Mouse (Mus musculus): Measurements from ENCODE around the gene Pex26. TPM values are rescaled to one million over a fixed set of nuclear protein-coding genes. Genes with fewer than 3 reads are reported as not detected.

The Pex26 gene
- total RNA-seq (2021) (10 to 100 TPM in 1 of 2 experiments, 1 to 10 TPM in 1; 9.1 to 11.2 TPM), polyA plus RNA-seq (2012; rRNA removed) (19.2 and 24.0 TPM in 2 replicates)
- long read RNA-seq, full-length matches to known transcripts = 10 of 11 reads
- long read RNA-seq, partial matches to known transcripts = 0 of 11 reads
- long read RNA-seq, other reads (novel, unspliced or antisense) = 1 of 11 reads

GRCm38 (mm10) chr6:121183414-121184173, at the start of gene Pex26:
Gene Pex26, plus strand, starts transcription at chr6:121183667.
- peak; percentile 94 for DNase-seq

DNA sequence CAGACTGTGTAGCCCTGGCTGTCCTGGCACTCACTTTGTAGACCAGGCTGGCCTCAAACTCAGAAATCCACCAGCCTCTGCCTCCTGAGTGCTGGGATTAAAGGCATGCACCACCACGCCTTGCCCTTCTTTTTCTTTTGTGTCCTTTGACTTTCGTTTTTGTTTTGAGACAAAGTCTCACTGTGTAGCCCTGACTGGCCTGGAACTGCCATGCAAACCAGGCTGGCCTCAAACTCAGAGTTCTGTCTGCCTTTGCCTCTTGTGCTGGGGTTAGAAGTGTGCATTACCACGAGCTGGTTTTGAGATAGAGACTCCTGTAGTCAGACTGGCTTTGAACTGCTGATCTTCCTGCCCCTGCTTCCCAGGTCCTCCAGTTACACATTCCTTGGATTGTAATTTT, 49.2 kb upstream of the Pex26 start:
- DNase-seq = no peak

- DNase-seq = no peak
Measured at GRCm38 (mm10) chr6:121134884-121135283, 48.6 kb upstream of the Pex26 start.

- no peak for DNase-seq
Measured at GRCm38 (mm10) chr6:121137222-121137621, 46.2 kb upstream of the Pex26 start.

- DNase-seq = no peak
Measured at GRCm38 (mm10) chr6:121138338-121139040, 45.0 kb upstream of the Pex26 start.

GRCm38 (mm10) chr6:121139271-121139670, 44.2 kb upstream of the Pex26 start:
- DNase-seq = no peak

DNA sequence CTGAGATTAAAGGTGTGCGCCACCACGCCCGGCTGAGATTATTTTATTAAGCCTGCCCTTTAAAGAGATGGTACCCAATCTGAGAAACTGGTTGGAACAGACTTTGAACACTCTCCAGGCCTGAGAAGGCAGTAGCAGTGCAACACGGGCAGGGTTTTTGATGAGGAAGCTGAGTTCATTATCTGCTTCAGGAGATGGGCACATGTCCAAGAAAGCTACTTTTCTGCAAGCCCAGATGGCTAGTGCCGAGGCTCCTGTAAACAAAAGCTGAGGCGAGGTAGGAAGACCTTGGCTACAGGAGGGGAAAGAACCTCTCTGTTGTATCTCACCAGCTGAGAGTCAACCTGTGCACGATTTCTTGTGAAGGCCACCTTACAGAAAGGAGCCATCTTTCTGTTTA, 41.2 kb upstream of the Pex26 start:
- no peak for DNase-seq

GRCm38 (mm10) chr6:121143439-121143838, 40.0 kb upstream of the Pex26 start:
- peak; percentile 91 for DNase-seq

DNA sequence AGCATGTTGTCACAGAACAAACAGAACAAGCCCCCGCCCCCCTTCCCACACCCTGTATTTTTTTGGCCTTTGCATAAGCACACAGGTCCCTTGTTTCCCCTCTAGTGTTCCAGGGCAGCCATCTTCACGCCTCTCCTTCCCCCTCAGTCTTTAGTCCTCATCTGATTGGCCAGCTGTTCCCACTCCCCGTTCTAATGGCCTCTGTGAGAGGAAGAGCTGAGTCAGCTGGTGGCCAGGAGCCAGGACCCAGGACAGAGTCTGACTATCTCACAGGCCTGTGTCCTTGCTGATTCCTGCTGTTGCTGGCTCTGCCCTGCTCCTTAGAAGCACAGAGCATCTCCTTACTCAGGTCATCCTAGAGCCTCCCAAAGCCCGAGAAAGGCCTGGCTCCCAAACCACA, 39.4 kb upstream of the Pex26 start:
- peak; percentile 91 for DNase-seq

DNA sequence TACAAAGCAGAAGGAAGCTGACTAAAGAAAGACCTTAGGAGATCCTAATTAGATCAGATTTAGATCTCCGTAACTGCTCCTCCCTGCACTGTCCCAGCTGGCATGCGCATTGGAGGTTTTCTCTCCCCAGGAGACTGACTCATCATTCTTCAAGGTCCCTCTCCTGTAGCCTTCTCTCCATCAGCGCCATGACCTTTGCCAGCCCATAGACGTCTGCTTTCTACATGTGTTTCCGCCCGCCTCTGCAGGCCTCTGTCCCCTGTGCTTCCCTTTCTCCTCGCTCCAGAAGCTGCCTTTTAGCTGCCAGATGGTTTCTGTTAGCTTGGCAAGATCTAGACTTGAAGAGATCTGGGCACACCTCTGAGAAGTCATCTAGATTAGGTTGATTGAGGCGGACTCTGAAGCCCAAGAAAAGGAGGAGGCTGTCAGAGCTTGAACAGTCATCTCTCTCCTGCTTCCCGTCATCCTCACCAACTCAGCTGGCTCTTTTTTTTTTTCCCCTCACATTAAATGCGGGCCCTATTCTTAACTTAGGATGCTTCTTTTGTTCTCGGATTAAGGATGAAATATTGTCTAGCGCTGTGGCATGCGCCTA, 38.4 kb upstream of the Pex26 start:
- peak; percentile 89 for DNase-seq

GRCm38 (mm10) chr6:121145906-121146305, 37.6 kb upstream of the Pex26 start:
- no peak for DNase-seq

GRCm38 (mm10) chr6:121146798-121147197, 36.7 kb upstream of the Pex26 start:
- DNase-seq = peak; percentile 63

GRCm38 (mm10) chr6:121148360-121148759, 35.1 kb upstream of the Pex26 start:
- no peak for DNase-seq

DNA sequence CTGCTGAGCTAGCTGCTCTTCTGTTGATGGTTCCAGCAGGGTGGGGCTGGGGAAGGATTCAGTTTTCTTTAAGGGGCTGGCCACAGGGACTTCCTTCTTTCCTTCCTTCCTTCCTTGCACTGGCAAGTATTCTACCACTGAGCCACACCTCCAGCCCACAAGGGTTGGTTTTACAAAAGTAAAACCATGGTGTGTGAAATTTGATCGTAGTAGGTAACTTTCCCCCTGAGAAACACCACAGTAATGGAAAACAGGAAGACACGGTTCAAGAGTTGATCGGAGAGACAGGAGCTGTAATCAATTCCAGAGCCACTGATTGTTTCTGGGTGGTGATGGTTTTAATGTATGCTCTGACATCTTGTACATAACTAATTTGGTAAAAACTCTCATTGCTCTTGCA, 34.0 kb upstream of the Pex26 start:
- DNase-seq = no peak

DNA sequence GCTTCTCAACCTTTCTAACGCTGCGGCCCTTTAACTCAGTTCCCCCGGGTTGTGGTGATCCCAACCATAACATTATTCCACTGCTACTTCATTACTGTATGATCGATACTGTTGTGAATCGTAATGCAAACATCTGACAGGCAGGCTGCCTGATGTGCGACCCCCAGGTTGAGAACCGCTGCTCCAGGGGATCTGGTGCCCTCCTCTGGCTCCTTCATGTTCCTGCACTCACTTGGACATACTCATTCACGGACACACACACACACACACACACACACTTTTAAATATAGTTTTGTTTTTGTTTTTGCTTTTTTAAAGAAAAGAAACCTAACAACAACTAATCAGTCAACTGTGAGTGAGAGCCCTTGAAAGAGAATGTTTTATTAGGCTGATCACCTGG, 33.3 kb upstream of the Pex26 start:
- no peak for DNase-seq

GRCm38 (mm10) chr6:121151732-121152131, 31.7 kb upstream of the Pex26 start:
- DNase-seq = peak; percentile 94

DNA sequence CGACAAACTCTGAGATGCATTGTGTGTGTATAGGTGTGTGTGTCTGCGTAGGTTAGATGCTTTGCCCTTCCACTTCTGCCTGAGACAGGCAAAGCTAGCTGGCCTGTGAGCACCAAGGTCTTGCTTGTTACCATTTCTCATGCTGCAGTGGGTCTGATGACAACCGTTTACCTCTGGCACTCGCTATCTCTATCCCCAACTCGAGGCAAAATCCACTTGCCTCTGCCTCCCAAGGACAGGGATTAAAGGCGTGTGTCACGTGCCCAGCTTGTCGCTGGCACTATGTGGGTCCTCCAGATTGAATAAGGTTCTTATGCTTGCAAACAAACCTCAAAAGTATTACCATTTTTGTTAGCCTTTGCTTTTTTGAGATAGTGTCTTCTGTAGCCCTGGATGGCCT, 30.3 kb upstream of the Pex26 start:
- peak; percentile 53 for DNase-seq

- no peak for DNase-seq
Measured at GRCm38 (mm10) chr6:121154451-121155300, 28.8 kb upstream of the Pex26 start.

GRCm38 (mm10) chr6:121156030-121156429, 27.4 kb upstream of the Pex26 start:
- DNase-seq = no peak

DNA sequence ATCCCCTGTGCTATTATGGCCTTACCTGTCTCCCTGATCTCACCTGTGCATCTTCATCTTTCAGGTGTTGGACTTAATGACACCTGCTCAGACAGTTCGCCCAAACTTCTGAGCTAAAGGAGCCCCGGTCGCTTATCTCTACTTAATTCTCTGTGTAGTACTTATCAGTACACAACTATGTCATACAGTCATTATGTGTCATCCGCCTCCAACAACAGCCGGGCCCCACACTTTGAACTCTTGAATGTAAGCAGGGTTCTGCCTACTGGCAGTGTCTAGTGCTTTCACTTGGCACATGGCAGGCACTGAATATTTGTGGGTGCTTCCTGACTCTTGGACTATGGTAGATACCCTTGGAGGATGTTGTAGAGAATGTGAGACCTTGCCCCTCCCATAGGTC, 23.9 kb upstream of the Pex26 start:
- no peak for DNase-seq

GRCm38 (mm10) chr6:121160126-121160525, 23.3 kb upstream of the Pex26 start:
- no peak for DNase-seq

DNA sequence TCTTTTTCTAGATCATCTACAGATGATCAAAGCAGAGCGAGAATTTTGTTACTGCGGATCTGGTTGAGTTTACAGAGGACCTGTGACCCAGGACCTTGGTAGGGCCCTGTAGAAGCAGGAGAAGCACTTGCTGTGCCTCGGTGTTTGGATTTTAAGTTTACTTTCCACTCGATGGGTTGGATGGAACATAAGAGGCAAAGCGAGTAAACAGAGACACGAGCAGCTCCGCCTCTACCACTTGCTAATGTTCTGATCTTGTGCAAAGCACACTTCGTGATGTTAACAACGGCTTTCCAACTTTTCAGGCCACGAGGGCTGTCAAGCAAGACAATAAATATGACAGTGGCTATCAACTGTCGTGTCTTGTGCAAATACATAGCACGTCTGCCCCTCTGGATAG, 20.9 kb upstream of the Pex26 start:
- DNase-seq = no peak

All from adrenal gland, adult 2 months (tissue).